In genomic region chr7:15968322-15968721, GRCm38 (mm10) we compare ENCODE assay signal across 23 mouse cellular contexts. TPM values are rescaled to one million over a fixed set of nuclear protein-coding genes. Genes with fewer than 3 reads are reported as not detected.
A peak's percentile ranks its signal among the peaks of the same experiment; 100 is the strongest.
DNase-seq lines count a peak whose midpoint lies in the region; ATAC-seq and TF ChIP-seq lines count a peak whose summit lies in the region.
"Had no signal": no experiment of that assay in that cellular context is flagged by ENCODE, and none has a peak within 500 bp of the region (broad histone marks: within the 10 kb centered on the region; RNA-seq: fewer than 3 reads in every experiment).

No protein-coding gene starts in this region.

- peak; percentile 14 for DNase-seq in cerebellum, adult 9-11 months
- DNase-seq in cerebellum, adult 9-10 months: no peak
- DNase-seq in heart, adult 11 months: peak; percentile 90
- DNase-seq in heart, postnatal 36 days: no peak
- DNase-seq in 416B (ENCODE audit: low read depth): peak; percentile 46
- DNase-seq: adrenal gland, adult 2 months; adrenal gland, adult 8-10 months; adrenal gland, postnatal 10 days; adrenal gland, postnatal 14 days; adrenal gland, postnatal 25 days; adrenal gland, postnatal 36 days; B cell, adult 2 months; cerebellum, adult 11 months; cerebellum, adult 11-12 months; cerebellum, adult 18-20 months had no signal

- ATAC-seq in intestine, embryonic 16.5 days: no peak
- ATAC-seq in forebrain, embryonic 13.5 days: no peak
- ATAC-seq: activated CD4-positive, CD25-positive, alpha-beta regulatory T cell, adult 4 months; CD4-positive, CD25-positive, alpha-beta regulatory T cell, adult 4 months; Patski had no signal

- H3K27me3 ChIP-seq in myocyte (ENCODE audit: control insufficient read depth, insufficient read depth, insufficient read length): no peaks in the 10 kb centered on the region
- H3K27me3 ChIP-seq in intestine, embryonic 16.5 days (replicated peaks; ENCODE audit: control insufficient read depth, insufficient read depth, low read length): no peaks in the 10 kb centered on the region
- no peaks in the 10 kb centered on the region for H3K27me3 ChIP-seq in forebrain, embryonic 13.5 days
- H3K27me3 ChIP-seq: CH12.LX, Patski had no signal

- H3K4me2 ChIP-seq in myocyte (ENCODE audit: low read depth): no peak overlapping the region
- H3K4me2 ChIP-seq in intestine, embryonic 16.5 days (ENCODE audit: low read depth, low read length): no peak overlapping the region
- no peak overlapping the region for H3K4me2 ChIP-seq in forebrain, embryonic 13.5 days

- H3ac ChIP-seq in myocyte (ENCODE audit: control insufficient read depth, insufficient read length): no peak overlapping the region

- no peak overlapping the region for H3K27ac ChIP-seq in intestine, embryonic 16.5 days (ENCODE audit: low read length)
- H3K27ac ChIP-seq in forebrain, embryonic 13.5 days: no peak overlapping the region

- no peaks in the 10 kb centered on the region for H3K36me3 ChIP-seq in myocyte (ENCODE audit: control insufficient read depth, insufficient read depth)
- peaks cover 16% of the 10 kb centered on the region for H3K36me3 ChIP-seq in intestine, embryonic 16.5 days (ENCODE audit: control insufficient read depth, insufficient read depth, low read length)
- H3K36me3 ChIP-seq in forebrain, embryonic 13.5 days (ENCODE audit: poor library complexity, severe bottlenecking): peaks cover 35% of the 10 kb centered on the region

- peaks cover 35% of the 10 kb centered on the region for H3K79me2 ChIP-seq in myocyte (ENCODE audit: control insufficient read depth, insufficient read depth)

- no peak for TF ChIP-seq POLR2A in myocyte (IDR thresholded peaks at IDR 0.05; ENCODE audit: insufficient read length, low read depth)

- H3K4me3 ChIP-seq in myocyte: no peak overlapping the region
- no peak overlapping the region for H3K4me3 ChIP-seq in intestine, embryonic 16.5 days (ENCODE audit: low read length)
- H3K4me3 ChIP-seq in forebrain, embryonic 13.5 days: no peak overlapping the region

- no peak overlapping the region for H3K9ac ChIP-seq in intestine, embryonic 16.5 days (ENCODE audit: low read depth, low read length)
- no peak overlapping the region for H3K9ac ChIP-seq in forebrain, embryonic 13.5 days

- intact Hi-C loops in heart, postnatal 36 days (cut with DNase I): no loop called here

- 93% methylated on average over 8 of the region's 8 CpGs for WGBS in intestine, embryonic 16.5 days
- 87% methylated on average over 8 of the region's 8 CpGs for WGBS in forebrain, embryonic 13.5 days

- no peaks in the 10 kb centered on the region for H3K9me3 ChIP-seq in intestine, embryonic 16.5 days (ENCODE audit: control insufficient read depth, low read length)
- no peaks in the 10 kb centered on the region for H3K9me3 ChIP-seq in forebrain, embryonic 13.5 days (replicated peaks)
- H3K9me3 ChIP-seq: G1E had no signal

- H3K4me1 ChIP-seq in intestine, embryonic 16.5 days (ENCODE audit: control insufficient read depth, insufficient read depth, low read length): peaks cover 10% of the 10 kb centered on the region
- H3K4me1 ChIP-seq in forebrain, embryonic 13.5 days: 0 out of 2 replicates have a peak, but pooled peaks cover 3% of the 10 kb centered on the region

TF ChIP-seq in myocyte, 11 proteins besides CTCF, POLR2A, EP300 and RAD21:
- TF ChIP-seq SRF (IDR thresholded peaks at IDR 0.05; ENCODE audit: control insufficient read depth, insufficient read length, low read depth) (no peak), CEBPB (IDR thresholded peaks at IDR 0.05; ENCODE audit: insufficient read depth, poor library complexity, severe bottlenecking) (no peak), POLR2AphosphoS2 (IDR thresholded peaks at IDR 0.05; ENCODE audit: insufficient read length, low read depth) (peak; percentile 38), USF1 (IDR thresholded peaks at IDR 0.05; ENCODE audit: low read depth) (no peak)

RNA-seq across cellular contexts. Expression of gene Ehd2, which starts 1.0 kb away (rescaled TPM):
- total RNA-seq in heart, postnatal 36 days (2021): 100 to 1,000 TPM in 1 of 2 experiments, 10 to 100 TPM in 1; 93.1 to 131 TPM
- polyA plus RNA-seq in myocyte (2012; fragmentation: generic; extraction: Trizol): 104 TPM
- 48.1 and 50.9 TPM in 2 replicates for polyA plus RNA-seq in intestine, embryonic 16.5 days (2015; fragmentation: Nextera tagmentation; extraction: Ambion mirVana)
- polyA plus RNA-seq in forebrain, embryonic 13.5 days (2015; fragmentation: Nextera tagmentation; extraction: Ambion mirVana): 3.6 and 4.4 TPM in 2 replicates

RNA-seq across cellular contexts. Expression of gene Nop53, which starts 22.4 kb away (rescaled TPM):
- total RNA-seq in heart, postnatal 36 days (2021): 100 to 1,000 TPM; 137 to 141 TPM
- polyA plus RNA-seq in myocyte (2012; fragmentation: generic; extraction: Trizol): 270 TPM
- 153 and 156 TPM in 2 replicates for polyA plus RNA-seq in intestine, embryonic 16.5 days (2015; fragmentation: Nextera tagmentation; extraction: Ambion mirVana)
- 150 and 152 TPM in 2 replicates for polyA plus RNA-seq in forebrain, embryonic 13.5 days (2015; fragmentation: Nextera tagmentation; extraction: Ambion mirVana)

RNA-seq across cellular contexts. Expression of gene Selenow, which starts 46.1 kb away (rescaled TPM):
- total RNA-seq in heart, postnatal 36 days (2021): 100 to 1,000 TPM; 169 to 178 TPM
- 507 TPM for polyA plus RNA-seq in myocyte (2012; fragmentation: generic; extraction: Trizol)
- polyA plus RNA-seq in intestine, embryonic 16.5 days (2015; fragmentation: Nextera tagmentation; extraction: Ambion mirVana): 646 and 660 TPM in 2 replicates
- 1,237 and 1,357 TPM in 2 replicates for polyA plus RNA-seq in forebrain, embryonic 13.5 days (2015; fragmentation: Nextera tagmentation; extraction: Ambion mirVana)

Comparison
In these comparisons a context has a peak if more than half of its experiments do, and no peak if none do; other contexts are left out.
1. DNase-seq: peak in cerebellum, adult 9-11 months (single experiment), heart, adult 11 months (single experiment) and 416B (single experiment); none in cerebellum, adult 9-10 months (single experiment) and heart, postnatal 36 days (0 of 2).